Mouse (Mus musculus): ENCODE results near the gene Itpr2. TPM values are rescaled to one million over a fixed set of nuclear protein-coding genes. Genes with fewer than 3 reads are reported as not detected.

The Itpr2 gene
- polyA plus RNA-seq, 2 experiments = 0.64 to 1.7 TPM

- no peaks in the 10 kb centered on the region for H3K27me3 ChIP-seq (ENCODE audit: control insufficient read depth, insufficient read depth, low read length)
- TF ChIP-seq CTCF (IDR thresholded peaks at IDR 0.05; ENCODE audit: low read depth) (no peak), EP300 (IDR thresholded peaks at IDR 0.05; ENCODE audit: low read depth) (peak; percentile 16)
- H3K4me2 ChIP-seq (ENCODE audit: low read depth) = peak overlapping the region; percentile 81
- peaks cover 14% of the 10 kb centered on the region; the same call in 1 of the 2 replicates for H3K36me3 ChIP-seq (replicated peaks; ENCODE audit: control insufficient read depth, insufficient read depth, low read depth)
- H3K9me3 ChIP-seq (ENCODE audit: control insufficient read depth, low read length) = no peaks in the 10 kb centered on the region
- 8% methylated on average over 23 of the region's 23 CpGs for WGBS (ENCODE audit: insufficient replicate concordance)
- peak overlapping the region; percentile 75 for H3K9ac ChIP-seq (replicated peaks)
- peaks cover 17 to 30% of the 10 kb centered on the region in 2 experiments for H3K4me1 ChIP-seq (replicated peaks; ENCODE audit: control insufficient read depth in 2 of 2, insufficient read depth in 2 of 2, low read length in 1 of 2)
- H3K27ac ChIP-seq = peak overlapping the region; percentile 60
- peak overlapping the region; percentile 84 to 89 for H3K4me3 ChIP-seq (ENCODE audit: insufficient read depth in 1 of 2, low read depth in 2 of 2, low read length in 2 of 2)
- peak in 2 of 3 experiments; percentile 42 to 52 for DNase-seq (ENCODE audit: low read depth in 3 of 3, low spot score in 3 of 3)
- peak; percentile 68 for ATAC-seq (ENCODE audit: insufficient read depth)
Measured at GRCm38 (mm10) chr6:146221371-146222336, 280.4 kb downstream of the Itpr2 start.

- Histone ChIP-seq H3K36me3 (replicated peaks; ENCODE audit: control insufficient read depth, insufficient read depth, low read depth) (peaks cover 14% of the 10 kb centered on the region; the same call in 1 of the 2 replicates), H3K9me3 (ENCODE audit: control insufficient read depth, low read length) (no peaks in the 10 kb centered on the region), H3K27ac (peak overlapping the region; percentile 99), H3K27me3 (ENCODE audit: control insufficient read depth, insufficient read depth, low read length) (no peaks in the 10 kb centered on the region), H3K4me2 (ENCODE audit: low read depth) (peak overlapping the region; percentile 81), H3K4me3 (ENCODE audit: insufficient read depth in 1 of 2, low read depth in 2 of 2, low read length in 2 of 2) (peak overlapping the region; percentile 84 to 89), H3K9ac (replicated peaks) (peak overlapping the region; percentile 94), H3K4me1 (replicated peaks; ENCODE audit: control insufficient read depth in 2 of 2, insufficient read depth in 2 of 2, low read length in 1 of 2) (peaks cover 19 to 40% of the 10 kb centered on the region in 2 experiments)
- ATAC-seq (ENCODE audit: insufficient read depth) (peak; percentile 50), DNase-seq (ENCODE audit: low read depth in 3 of 3, low spot score in 3 of 3) (no peak)
- 33% methylated on average over 5 of the region's 5 CpGs for WGBS (ENCODE audit: insufficient replicate concordance)
- TF ChIP-seq CTCF (IDR thresholded peaks at IDR 0.05; ENCODE audit: low read depth) (no peak), EP300 (IDR thresholded peaks at IDR 0.05; ENCODE audit: low read depth) (no peak)
Measured at GRCm38 (mm10) chr6:146220071-146220470, 282.0 kb downstream of the Itpr2 start.

- no peaks in the 10 kb centered on the region for H3K9me3 ChIP-seq (ENCODE audit: control insufficient read depth, low read length)
- H3K9ac ChIP-seq (replicated peaks) = peak overlapping the region; percentile 94
- H3K4me3 ChIP-seq (ENCODE audit: insufficient read depth in 1 of 2, low read depth in 2 of 2, low read length in 2 of 2) = peak overlapping the region; percentile 84 to 89
- DNase-seq (ENCODE audit: low read depth in 3 of 3, low spot score in 3 of 3) = peak; percentile 87 to 88 (median 87)
- H3K4me1 ChIP-seq (replicated peaks; ENCODE audit: control insufficient read depth in 2 of 2, insufficient read depth in 2 of 2, low read length in 1 of 2) = peaks cover 22 to 45% of the 10 kb centered on the region in 2 experiments
- WGBS (ENCODE audit: insufficient replicate concordance) = 20% methylated on average over 12 of the region's 12 CpGs
- H3K27ac ChIP-seq = peak overlapping the region; percentile 99
- peaks cover 14% of the 10 kb centered on the region; the same call in 1 of the 2 replicates for H3K36me3 ChIP-seq (replicated peaks; ENCODE audit: control insufficient read depth, insufficient read depth, low read depth)
- no peaks in the 10 kb centered on the region for H3K27me3 ChIP-seq (ENCODE audit: control insufficient read depth, insufficient read depth, low read length)
- peak; percentile 72 for TF ChIP-seq CTCF (IDR thresholded peaks at IDR 0.05; ENCODE audit: low read depth)
- peak; percentile 95 for TF ChIP-seq EP300 (IDR thresholded peaks at IDR 0.05; ENCODE audit: low read depth)
- H3K4me2 ChIP-seq (ENCODE audit: low read depth) = peak overlapping the region; percentile 81
- peak; percentile 87 for ATAC-seq (ENCODE audit: insufficient read depth)
Measured at GRCm38 (mm10) chr6:146219534-146219933, 282.5 kb downstream of the Itpr2 start.

- H3K27ac ChIP-seq = no peak overlapping the region
- WGBS (ENCODE audit: insufficient replicate concordance) = 66% methylated on average over 2 of the region's 2 CpGs
- H3K4me1 ChIP-seq (replicated peaks; ENCODE audit: control insufficient read depth in 2 of 2, insufficient read depth in 2 of 2, low read length in 1 of 2) = peaks cover 13 to 30% of the 10 kb centered on the region in 2 experiments
- no peak overlapping the region for H3K9ac ChIP-seq (replicated peaks)
- TF ChIP-seq CTCF (IDR thresholded peaks at IDR 0.05; ENCODE audit: low read depth) (no peak), EP300 (IDR thresholded peaks at IDR 0.05; ENCODE audit: low read depth) (no peak)
- no peaks in the 10 kb centered on the region for H3K36me3 ChIP-seq (replicated peaks; ENCODE audit: control insufficient read depth, insufficient read depth, low read depth)
- no peaks in the 10 kb centered on the region for H3K9me3 ChIP-seq (ENCODE audit: control insufficient read depth, low read length)
- no peak for DNase-seq (ENCODE audit: low read depth in 3 of 3, low spot score in 3 of 3)
- no peak overlapping the region for H3K4me3 ChIP-seq (ENCODE audit: insufficient read depth in 1 of 2, low read depth in 2 of 2, low read length in 2 of 2)
- H3K4me2 ChIP-seq (ENCODE audit: low read depth) = no peak overlapping the region
- no peaks in the 10 kb centered on the region for H3K27me3 ChIP-seq (ENCODE audit: control insufficient read depth, insufficient read depth, low read length)
- no peak for ATAC-seq (ENCODE audit: insufficient read depth)
Measured at GRCm38 (mm10) chr6:146215302-146215701, 286.7 kb downstream of the Itpr2 start.

- Histone ChIP-seq H3K27ac (no peak overlapping the region), H3K9ac (replicated peaks) (no peak overlapping the region), H3K4me3 (ENCODE audit: insufficient read depth in 1 of 2, low read depth in 2 of 2, low read length in 2 of 2) (no peak overlapping the region), H3K4me1 (replicated peaks; ENCODE audit: control insufficient read depth in 2 of 2, insufficient read depth in 2 of 2, low read length in 1 of 2) (peaks cover 5 to 20% of the 10 kb centered on the region in 2 experiments), H3K27me3 (ENCODE audit: control insufficient read depth, insufficient read depth, low read length) (no peaks in the 10 kb centered on the region), H3K36me3 (replicated peaks; ENCODE audit: control insufficient read depth, insufficient read depth, low read depth) (no peaks in the 10 kb centered on the region), H3K9me3 (ENCODE audit: control insufficient read depth, low read length) (no peaks in the 10 kb centered on the region), H3K4me2 (ENCODE audit: low read depth) (no peak overlapping the region)
- DNase-seq (ENCODE audit: low read depth in 3 of 3, low spot score in 3 of 3) (no peak), ATAC-seq (ENCODE audit: insufficient read depth) (no peak)
- WGBS (ENCODE audit: insufficient replicate concordance) = 75% methylated on average over 3 of the region's 3 CpGs
- TF ChIP-seq EP300 (IDR thresholded peaks at IDR 0.05; ENCODE audit: low read depth) (no peak), CTCF (IDR thresholded peaks at IDR 0.05; ENCODE audit: low read depth) (no peak)
Measured at GRCm38 (mm10) chr6:146212339-146212738, 289.7 kb downstream of the Itpr2 start.
